Mouse (Mus musculus): ENCODE results near the gene Rpp38. TPM values are rescaled to one million over a fixed set of nuclear protein-coding genes. Genes with fewer than 3 reads are reported as not detected.

Gene Rpp38
- polyA plus RNA-seq, 1 experiment from 2014 or later = 25.6 TPM

- Histone ChIP-seq H3K27me3 (ENCODE audit: control insufficient read depth, insufficient read depth, low read length) (no peaks in the 10 kb centered on the region), H3K4me3 (ENCODE audit: low read depth, low read length) (peak overlapping the region; percentile 32), H3K27ac (ENCODE audit: low read depth, low read length) (peak overlapping the region; percentile 56; the same call in 1 of the 2 replicates), H3K9ac (ENCODE audit: low read length) (peak overlapping the region; percentile 65), H3K36me3 (ENCODE audit: control insufficient read depth, insufficient read depth, low read length) (no peaks in the 10 kb centered on the region), H3K9me3 (ENCODE audit: control insufficient read depth, low read length) (no peaks in the 10 kb centered on the region), H3K4me2 (peak overlapping the region; percentile 46), H3K4me1 (ENCODE audit: control insufficient read depth, insufficient read depth, low read length) (peaks cover 11% of the 10 kb centered on the region)
- DNase-seq (ENCODE audit: low spot score, missing footprints) (no peak), ATAC-seq (ENCODE audit: low FRiP score) (no peak)
- 10% methylated on average over 12 of the region's 12 CpGs for WGBS
These were observed 49.4 kb downstream of the Rpp38 start for GRCm38 (mm10) chr2:3282866-3283601.

- Histone ChIP-seq H3K4me2 (no peak overlapping the region), H3K4me1 (ENCODE audit: control insufficient read depth, insufficient read depth, low read length) (peaks cover 11% of the 10 kb centered on the region), H3K9me3 (ENCODE audit: control insufficient read depth, low read length) (no peaks in the 10 kb centered on the region), H3K36me3 (ENCODE audit: control insufficient read depth, insufficient read depth, low read length) (no peaks in the 10 kb centered on the region), H3K27ac (ENCODE audit: low read depth, low read length) (no peak overlapping the region), H3K9ac (ENCODE audit: low read length) (no peak overlapping the region), H3K27me3 (ENCODE audit: control insufficient read depth, insufficient read depth, low read length) (no peaks in the 10 kb centered on the region), H3K4me3 (ENCODE audit: low read depth, low read length) (no peak overlapping the region)
- 82% methylated on average over 4 of the region's 4 CpGs for WGBS
- ATAC-seq (ENCODE audit: low FRiP score) = no peak
- no peak for DNase-seq (ENCODE audit: low spot score, missing footprints)
These were observed 51.1 kb downstream of the Rpp38 start for GRCm38 (mm10) chr2:3281311-3281710.

Other genes starting within 250 kb of the Rpp38 start
- gene Fam171a1, start 218.4 kb downstream of the Rpp38 start, polyA plus RNA-seq (2014; fragmentation: Nextera tagmentation; extraction: Ambion mirVana) = 45.8 and 47.3 TPM in 2 replicates
- gene Nmt2, start 48.4 kb downstream of the Rpp38 start, polyA plus RNA-seq (2014; fragmentation: Nextera tagmentation; extraction: Ambion mirVana) = 69.3 and 69.8 TPM in 2 replicates
- 0.66 and 0.68 TPM in 2 replicates for gene Acbd7, start 3.5 kb upstream of the Rpp38 start, polyA plus RNA-seq (2014; fragmentation: Nextera tagmentation; extraction: Ambion mirVana)
- not detected in 2 replicates for gene Olah, start 64.6 kb upstream of the Rpp38 start, polyA plus RNA-seq (2014; fragmentation: Nextera tagmentation; extraction: Ambion mirVana)
- gene Meig1, start 90.0 kb upstream of the Rpp38 start, polyA plus RNA-seq (2014; fragmentation: Nextera tagmentation; extraction: Ambion mirVana) = 0.61 TPM in 1 of 2 replicates, not detected in the other
- gene Dclre1c, start 91.5 kb upstream of the Rpp38 start, polyA plus RNA-seq (2014; fragmentation: Nextera tagmentation; extraction: Ambion mirVana) = 8.1 TPM in 2 replicates
- gene Suv39h2, start 142.4 kb upstream of the Rpp38 start, polyA plus RNA-seq (2014; fragmentation: Nextera tagmentation; extraction: Ambion mirVana) = 47.4 and 52.2 TPM in 2 replicates
- gene Gm45902, start 180.1 kb upstream of the Rpp38 start, polyA plus RNA-seq (2014; fragmentation: Nextera tagmentation; extraction: Ambion mirVana) = 8.7 and 9.4 TPM in 2 replicates
- 122 TPM in 2 replicates for gene Hspa14, start 180.2 kb upstream of the Rpp38 start, polyA plus RNA-seq (2014; fragmentation: Nextera tagmentation; extraction: Ambion mirVana)
- gene Cdnf, start 180.4 kb upstream of the Rpp38 start, polyA plus RNA-seq (2014; fragmentation: Nextera tagmentation; extraction: Ambion mirVana) = 0.37 TPM in 1 of 2 replicates, not detected in the other
- 60.4 and 65.7 TPM in 2 replicates for gene Fam107b, start 237.8 kb upstream of the Rpp38 start, polyA plus RNA-seq (2014; fragmentation: Nextera tagmentation; extraction: Ambion mirVana)

All from midbrain, embryonic 11.5 days (tissue).